ENCODE assay signal across 28 mouse cellular contexts in the genomic region with DNA sequence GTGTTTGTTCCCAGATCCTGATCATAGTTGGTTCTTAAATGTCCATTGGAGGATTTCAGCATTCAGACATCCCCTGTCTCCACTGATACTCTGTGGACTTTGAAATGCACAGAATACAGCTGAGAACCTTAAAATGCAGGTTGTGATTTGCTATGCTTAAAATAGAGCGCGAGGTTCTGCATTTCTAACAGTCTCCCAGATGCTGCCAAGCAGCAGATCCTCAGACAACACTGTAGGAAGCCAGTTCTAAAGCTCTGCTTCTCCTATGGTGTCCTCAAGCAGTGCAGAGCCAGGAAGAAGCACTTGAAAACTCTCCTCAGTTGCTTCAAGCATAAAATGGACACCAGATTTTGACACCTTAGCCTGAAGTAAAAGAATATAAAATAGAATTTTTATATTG. TPM values are rescaled to one million over a fixed set of nuclear protein-coding genes. Genes with fewer than 3 reads are reported as not detected.
DNase-seq lines count a peak whose midpoint lies in the region; ATAC-seq and TF ChIP-seq lines count a peak whose summit lies in the region.
"Had no signal": no experiment of that assay in that cellular context is flagged by ENCODE, and none has a peak within 500 bp of the region (broad histone marks: within the 10 kb centered on the region; RNA-seq: fewer than 3 reads in every experiment).

No protein-coding gene starts in this region.

- no peaks in the 10 kb centered on the region for H3K9me3 ChIP-seq in CH12.LX (replicated peaks; ENCODE audit: low read length)
- no peaks in the 10 kb centered on the region for H3K9me3 ChIP-seq in embryonic facial prominence, embryonic 10.5 days
- H3K9me3 ChIP-seq: G1E had no signal

- no peaks in the 10 kb centered on the region for H3K27me3 ChIP-seq in CH12.LX (replicated peaks)
- no peaks in the 10 kb centered on the region for H3K27me3 ChIP-seq in embryonic facial prominence, embryonic 10.5 days (replicated peaks; ENCODE audit: low read depth, poor library complexity, severe bottlenecking)
- H3K27me3 ChIP-seq: Patski had no signal

- H3K36me3 ChIP-seq in CH12.LX (replicated peaks in 1 of 2; ENCODE audit: control insufficient read depth in 1 of 2, insufficient read depth in 1 of 2, low read length in 1 of 2), result no peaks in the 10 kb centered on the region
- H3K36me3 ChIP-seq in embryonic facial prominence, embryonic 10.5 days (replicated peaks), result no peaks in the 10 kb centered on the region

- peak; percentile 99 for ATAC-seq in frontal cortex, adult (ENCODE audit: low TSS enrichment)
- ATAC-seq: activated CD4-positive, CD25-positive, alpha-beta regulatory T cell, adult 4 months; CD4-positive, CD25-positive, alpha-beta regulatory T cell, adult 4 months; Patski had no signal

- H3K9ac ChIP-seq in CH12.LX (ENCODE audit: insufficient read depth, low read depth), result no peak overlapping the region

- no peak for TF ChIP-seq POLR2A in CH12.LX (IDR thresholded peaks at IDR 0.05; ENCODE audit: low read depth, low read length)

- dilution Hi-C loops in CH12.LX (cut with MboI; ENCODE audit: extremely low pct_ligation_motif_present, extremely low pct_unique_long_range_greater_than_20kb, low sequenced_read_pairs), result no loop called here

- H3K4me2 ChIP-seq in CH12.LX (ENCODE audit: insufficient read depth, low read depth, poor library complexity, severe bottlenecking), result no peak overlapping the region

- no peak for TF ChIP-seq RAD21 in CH12.LX (IDR thresholded peaks at IDR 0.05; ENCODE audit: low read depth, low read length)

- no peak for DNase-seq in frontal cortex, postnatal 25 days (ENCODE audit: low spot score in 2 of 2)
- peak; percentile 34 for DNase-seq in right cerebral cortex, adult 18-20 months
- DNase-seq in right cerebral cortex, postnatal 4 days, result no peak
- no peak for DNase-seq in CH12.LX (ENCODE audit: extremely low read depth)
- DNase-seq in brain, adult 2 months (ENCODE audit: low read depth, low spot score), result peak; percentile 65
- no peak for DNase-seq in natural killer cell, adult 2 months (ENCODE audit: low spot score in 2 of 2)
- no peak for DNase-seq in embryonic facial prominence, embryonic 10.5 days (ENCODE audit: low spot score)
- DNase-seq: adrenal gland, adult 2 months; adrenal gland, adult 8-10 months; adrenal gland, postnatal 10 days; adrenal gland, postnatal 14 days; adrenal gland, postnatal 25 days; adrenal gland, postnatal 36 days; B cell, adult 2 months; cerebellum, adult 11 months; cerebellum, adult 11-12 months; cerebellum, adult 18-20 months; cerebellum, adult 2 months had no signal

- 0 out of 2 replicates have a peak, but pooled peaks have one; percentile 2 for TF ChIP-seq EP300 in CH12.LX (IDR thresholded peaks at IDR 0.05; ENCODE audit: low read length)

- no peak for TF ChIP-seq CTCF in CH12.LX (conservative IDR thresholded peaks at IDR 0.05 in 1 of 2, IDR thresholded peaks at IDR 0.05 in 1 of 2; ENCODE audit: low read depth in 2 of 2, low read length in 2 of 2)

- H3K27ac ChIP-seq in CH12.LX (ENCODE audit: insufficient read depth, low read depth), result no peak overlapping the region
- no peak overlapping the region for H3K27ac ChIP-seq in embryonic facial prominence, embryonic 10.5 days (replicated peaks)

- in situ Hi-C loops in CH12.LX (cut with MboI; ENCODE audit: low pct_ligation_motif_present, low pct_unique_long_range_greater_than_20kb, low sequenced_read_pairs), result no loop called here

- H3K4me3 ChIP-seq in CH12.LX (replicated peaks in 1 of 3; ENCODE audit: low read depth in 2 of 3, low read length in 2 of 3, poor library complexity in 1 of 3), result no peak overlapping the region
- no peak overlapping the region for H3K4me3 ChIP-seq in embryonic facial prominence, embryonic 10.5 days

- peaks cover 7 to 21% of the 10 kb centered on the region in 2 experiments for H3K4me1 ChIP-seq in CH12.LX (ENCODE audit: control insufficient read depth in 1 of 2, insufficient read depth in 2 of 2)
- H3K4me1 ChIP-seq in embryonic facial prominence, embryonic 10.5 days, result no peaks in the 10 kb centered on the region

- no peaks in the 10 kb centered on the region for H3K79me2 ChIP-seq in CH12.LX (replicated peaks; ENCODE audit: control insufficient read depth, extremely low read depth, insufficient read depth, poor library complexity, severe bottlenecking)

- 88% methylated on average over 2 of the region's 2 CpGs for WGBS in embryonic facial prominence, embryonic 10.5 days

TF ChIP-seq in CH12.LX, 34 proteins besides CTCF, POLR2A, EP300 and RAD21:
- TF ChIP-seq ZC3H11A (IDR thresholded peaks at IDR 0.05; ENCODE audit: low read depth, low read length) (no peak), ELF1 (IDR thresholded peaks at IDR 0.05; ENCODE audit: low read depth, low read length) (no peak), ZNF384 (IDR thresholded peaks at IDR 0.05; ENCODE audit: low read depth, low read length) (no peak), MXI1 (IDR thresholded peaks at IDR 0.05; ENCODE audit: low read depth, low read length) (no peak), ETS1 (conservative IDR thresholded peaks at IDR 0.05; ENCODE audit: low read depth, low read length) (no peak), PAX5 (IDR thresholded peaks at IDR 0.05; ENCODE audit: low read length) (no peak), POLR2AphosphoS2 (IDR thresholded peaks at IDR 0.05; ENCODE audit: low read depth, low read length) (no peak), MYC (IDR thresholded peaks at IDR 0.05; ENCODE audit: low read depth, low read length) (no peak), ZMIZ1 (IDR thresholded peaks at IDR 0.05; ENCODE audit: low read depth, low read length) (no peak), TBP (conservative IDR thresholded peaks at IDR 0.05; ENCODE audit: low read depth, low read length) (no peak), MAX (IDR thresholded peaks at IDR 0.05; ENCODE audit: low read length) (no peak), JUN (IDR thresholded peaks at IDR 0.05; ENCODE audit: insufficient read depth, low read depth, low read length) (no peak), MEF2A (IDR thresholded peaks at IDR 0.05; ENCODE audit: borderline replicate concordance, low read depth, low read length) (no peak), UBTF (IDR thresholded peaks at IDR 0.05; ENCODE audit: low read depth, low read length) (no peak), NELFE (IDR thresholded peaks at IDR 0.05; ENCODE audit: low read depth, low read length) (no peak), GABPA (IDR thresholded peaks at IDR 0.05; ENCODE audit: insufficient replicate concordance, low read depth, low read length) (no peak)

RNA-seq across cellular contexts. Expression of a gene that starts 48.1 kb away (rescaled TPM):
- total RNA-seq in CH12.LX (2012; rRNA removed), result not detected in 2 replicates
- total RNA-seq in CH12.LX (2014; rRNA removed), result not detected in 2 replicates
- polyA plus RNA-seq in CH12.LX (2012; ENCODE audit: insufficient read length, low read depth), result not detected in 2 replicates
- polyA plus RNA-seq in embryonic facial prominence, embryonic 10.5 days (2016; fragmentation: Nextera tagmentation; extraction: Ambion mirVana), result not detected in 2 replicates
- total RNA-seq: adrenal gland, adult 2 months; adrenal gland, postnatal 10 days; adrenal gland, postnatal 14 days; adrenal gland, postnatal 36 days; adrenal gland, postnatal 4 days; ES-E14; G1E; MEL had no signal
- polyA plus RNA-seq: activated CD4-positive, CD25-positive, alpha-beta regulatory T cell, adult 4 months; adrenal gland, adult 2 months; brain, embryonic 14.5 days; C2C12; CD4-positive, CD25-positive, alpha-beta regulatory T cell, adult 4 months; cerebellum, adult 2 months; G1E; Patski had no signal

Comparison
In these comparisons a context has a peak if more than half of its experiments do, and no peak if none do; other contexts are left out.
1. DNase-seq: peak in right cerebral cortex, adult 18-20 months (single experiment) and brain, adult 2 months (single experiment); none in frontal cortex, postnatal 25 days (0 of 2), right cerebral cortex, postnatal 4 days (single experiment), CH12.LX (single experiment), natural killer cell, adult 2 months (0 of 2) and embryonic facial prominence, embryonic 10.5 days (single experiment).